Mouse (Mus musculus): Measurements from ENCODE around the gene Surf1.

Gene Surf1

DNA sequence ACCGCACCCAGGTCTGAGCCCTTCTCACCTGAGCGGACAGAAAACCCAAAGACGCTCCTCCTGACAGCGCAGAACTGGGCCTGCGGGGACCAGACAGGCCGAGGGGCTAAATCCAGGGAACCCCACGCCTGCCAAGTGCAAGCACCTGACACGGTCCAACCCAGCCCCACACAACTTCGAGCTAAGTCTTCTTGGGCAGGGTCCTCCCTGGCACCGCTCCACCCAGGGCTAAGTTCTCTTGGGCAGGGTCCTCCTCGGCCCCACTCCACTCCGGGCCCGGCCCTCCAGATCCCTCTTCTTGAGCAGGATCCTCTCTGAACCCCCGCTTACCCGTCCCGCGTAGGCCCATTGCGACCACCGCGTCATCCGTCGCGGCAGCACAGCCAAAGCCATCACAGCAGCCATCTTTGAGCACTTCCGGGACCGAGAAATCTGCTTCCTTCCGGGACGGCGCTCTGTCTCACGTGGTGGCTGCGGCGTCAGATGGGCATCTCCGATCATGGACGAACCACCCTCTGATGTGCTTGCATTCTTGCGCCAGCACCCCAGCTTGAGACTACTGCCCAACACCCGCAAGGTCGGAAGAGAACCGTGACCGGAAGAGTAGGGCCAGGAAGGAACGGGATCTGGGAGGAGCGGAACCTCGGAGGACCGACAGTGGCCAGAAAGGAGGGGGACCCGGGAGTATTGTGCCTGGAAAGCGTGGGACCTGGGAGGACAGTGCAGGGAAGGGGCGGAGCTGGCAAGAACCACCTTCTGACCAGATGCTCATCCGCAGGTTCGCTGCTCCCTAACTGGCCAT lies at the start of gene Surf1, which contains the start of gene Surf2:
TSS of gene Surf1 (minus strand) at position 604 of the 802 bp plus-strand sequence.
TSS of gene Surf2 (plus strand) at position 441 of the 802 bp plus-strand sequence.
- ChIA-PET POLR2A (interaction anchor here (0.5 to 13.6 kb wide), 33 partner anchors 9 to 1688 kb away, joined by 3 to 251 read pairs (median 5); partner anchors contain the start of genes Surf6 (in 3 of the 4), Med22 (in 1 of the 4), Rpl7a (in 1 of the 4) and Sec16a (in 1 of the 4)), CTCF (interaction anchor here in 3 of 4 experiments (0.9 to 3.5 kb wide), 7 partner anchors 8 to 14 kb away, joined by 3 to 11 read pairs (median 5); partner anchors contain the start of gene Surf6 (in 2 of the 3))

DNA sequence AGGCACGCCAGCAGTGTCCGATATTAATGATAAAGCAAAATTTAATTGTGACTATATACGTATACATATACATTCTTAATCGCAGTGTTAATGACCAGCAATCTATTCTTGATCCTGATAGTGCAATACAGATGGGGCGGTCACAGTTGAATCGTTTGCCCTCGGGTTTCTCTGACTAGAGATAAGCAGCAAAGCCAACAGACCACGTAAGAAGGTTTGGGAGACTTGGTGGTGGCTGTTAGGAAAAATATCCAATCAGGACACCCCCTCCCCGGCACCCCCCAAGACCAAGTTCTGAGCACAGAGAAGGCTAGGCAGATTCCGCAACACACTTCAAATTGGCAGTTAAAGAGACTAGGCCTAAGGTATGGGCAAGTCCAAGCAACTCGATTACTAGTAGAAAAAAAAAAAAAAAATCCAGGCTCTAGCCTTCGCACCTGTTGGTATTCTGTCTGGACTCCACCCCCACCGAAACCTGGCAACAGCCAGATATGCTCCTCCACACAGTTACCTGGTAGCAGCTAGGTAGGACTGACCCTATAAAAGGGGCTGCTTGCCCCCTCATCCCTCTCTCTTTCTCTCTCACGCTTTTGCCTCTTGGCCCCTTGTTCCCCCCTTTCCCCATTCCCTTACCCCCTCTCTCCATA lies 48.5 kb upstream of the Surf1 start:
- POLR2A ChIA-PET = interaction anchor here in 2 of 4 experiments (0.7 kb wide), 3 partner anchors 49 to 103 kb away, joined by 3 to 6 read pairs (median 5); no protein-coding TSS in a partner anchor
- CTCF ChIA-PET = interaction anchor here in 3 of 4 experiments (0.6 to 1.3 kb wide), 3 partner anchors 74 to 782 kb away, joined by 3 to 5 read pairs (median 5); no protein-coding TSS in a partner anchor

DNA sequence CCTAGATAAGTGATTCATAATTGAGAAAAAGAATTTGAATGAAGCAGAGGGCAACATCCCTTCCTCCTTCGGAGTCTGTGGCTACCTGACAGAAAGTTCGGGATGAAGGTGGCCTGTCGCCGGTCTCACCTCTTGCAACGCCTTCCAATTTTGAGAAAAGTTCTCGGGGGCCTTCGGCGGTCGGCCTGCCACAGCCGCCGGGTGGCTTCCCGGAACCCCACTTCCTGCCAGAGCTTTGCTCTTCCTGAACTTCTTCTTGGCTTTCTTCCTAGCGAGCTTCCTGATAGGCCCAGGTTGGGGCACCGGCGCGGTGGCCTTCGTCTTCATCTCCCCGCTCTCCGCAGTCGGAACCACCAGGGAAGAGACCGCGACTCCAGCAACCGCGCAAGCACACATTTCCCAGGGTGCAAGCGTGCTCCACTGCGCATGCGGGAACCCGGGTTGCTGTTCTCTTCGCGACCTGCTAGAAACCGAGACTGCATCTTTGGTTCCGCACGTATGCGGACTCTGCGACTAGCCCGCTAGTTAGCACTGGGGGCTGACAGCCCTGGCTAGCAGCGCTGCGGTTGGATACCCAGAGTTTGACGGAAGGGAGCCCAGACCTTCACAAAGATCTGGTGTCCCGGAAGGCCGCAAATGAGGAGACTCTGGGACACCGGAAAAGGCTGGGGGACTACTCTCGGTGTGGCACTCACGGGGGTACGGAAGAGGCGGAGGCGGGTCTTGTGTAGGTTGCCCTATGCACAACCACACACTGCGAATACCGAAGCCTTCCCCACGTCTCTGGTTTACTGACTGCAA lies 47.8 kb upstream of the Surf1 start, which contains the start of gene Rexo4:
TSS of gene Rexo4 (minus strand) at position 464 of the 801 bp plus-strand sequence.
- ChIA-PET CTCF (no interaction called here), POLR2A (interaction anchor here in 3 of 4 experiments (0.6 to 1.7 kb wide), 8 partner anchors 9 to 61 kb away, joined by 3 to 12 read pairs (median 4); partner anchors contain the start of gene Surf6 (in 2 of the 3))

DNA sequence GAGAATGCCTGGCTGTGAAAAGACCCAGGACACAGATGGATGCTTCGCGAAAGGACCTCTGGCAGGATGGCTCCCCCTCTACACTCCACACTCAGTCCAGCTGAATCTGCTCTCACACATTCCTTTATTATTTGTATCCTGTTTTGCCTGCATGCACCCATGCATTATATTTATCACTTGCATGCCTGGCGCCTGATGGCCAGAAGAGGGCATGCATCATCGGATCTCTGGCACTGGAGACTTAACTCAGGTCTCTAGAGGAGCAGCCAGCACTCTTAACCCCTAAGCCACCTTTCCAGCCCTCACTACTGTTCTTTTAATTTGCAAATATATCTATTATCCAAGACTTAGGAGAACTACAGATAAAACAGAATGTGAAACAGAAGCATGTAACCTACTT lies 44.4 kb upstream of the Surf1 start:
- CTCF ChIA-PET = no interaction called here
- POLR2A ChIA-PET = interaction anchor here in 1 of 4 experiments (2.0 kb wide), 1 partner anchor 58 kb away, joined by 5 read pairs; the partner anchor contains the start of gene Surf6

DNA sequence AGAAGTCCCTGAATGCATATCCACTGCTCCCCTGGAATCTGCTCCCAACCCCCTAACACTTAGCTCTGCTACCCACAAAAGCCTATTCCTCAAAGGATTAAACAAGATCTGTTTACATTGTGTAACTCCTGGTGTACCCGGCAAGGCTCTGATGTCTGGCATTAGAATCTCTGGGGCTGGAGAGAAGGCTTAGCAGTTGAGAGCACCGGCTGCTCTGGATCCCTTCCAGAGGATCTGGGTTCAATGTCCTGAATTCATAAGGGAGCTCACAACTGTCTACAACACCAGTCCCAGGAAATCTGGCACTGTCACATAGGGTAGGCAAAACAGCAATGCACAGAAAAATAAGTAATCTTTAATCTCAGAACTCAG lies 41.1 kb upstream of the Surf1 start:
- CTCF ChIA-PET = interaction anchor here in 1 of 4 experiments (0.6 to 1.2 kb wide), 2 partner anchors 21 to 82 kb away, joined by 3 read pairs; no protein-coding TSS in a partner anchor
- POLR2A ChIA-PET = interaction anchor here in 3 of 4 experiments (0.9 to 1.4 kb wide), 5 partner anchors 8 to 55 kb away, joined by 3 to 6 read pairs (median 3); partner anchors contain the start of gene Surf6 (in 1 of the 3)

DNA sequence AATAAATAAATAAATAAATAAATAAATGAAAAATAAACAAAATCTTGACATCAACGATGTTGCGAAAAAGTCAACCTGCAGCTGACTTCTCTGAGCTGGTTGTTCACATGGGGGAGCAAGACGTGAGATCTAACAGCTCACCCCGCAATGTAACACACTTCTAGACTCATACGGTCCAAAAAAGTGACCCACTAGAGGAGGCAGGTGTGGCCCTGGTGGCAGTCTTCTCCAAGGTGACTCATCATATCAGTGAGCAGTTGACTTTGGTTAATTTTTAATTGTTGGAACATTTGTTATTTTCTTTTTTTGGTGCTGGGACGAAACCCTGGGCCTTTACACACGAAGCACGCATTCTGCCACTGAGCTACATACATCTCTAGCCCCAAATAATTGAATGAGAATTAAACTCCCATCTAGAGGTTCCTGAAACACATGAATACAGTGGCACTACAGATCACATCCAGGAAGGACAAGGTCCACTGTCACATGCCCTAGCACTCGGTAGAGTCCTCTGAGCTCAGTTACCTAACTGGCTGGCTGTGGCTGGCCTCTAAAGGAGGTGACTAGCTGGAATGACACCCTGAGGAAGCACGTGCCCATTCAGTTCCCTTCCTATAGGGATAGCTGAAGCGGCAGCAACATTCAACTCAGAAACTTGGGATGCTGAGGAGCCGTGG lies 40.6 kb upstream of the Surf1 start:
- CTCF ChIA-PET = interaction anchor here in 1 of 4 experiments (0.6 to 1.2 kb wide), 2 partner anchors 21 to 83 kb away, joined by 3 read pairs; no protein-coding TSS in a partner anchor
- POLR2A ChIA-PET = interaction anchor here in 3 of 4 experiments (0.9 to 1.4 kb wide), 5 partner anchors 8 to 54 kb away, joined by 3 to 6 read pairs (median 3); partner anchors contain the start of gene Surf6 (in 1 of the 3)

DNA sequence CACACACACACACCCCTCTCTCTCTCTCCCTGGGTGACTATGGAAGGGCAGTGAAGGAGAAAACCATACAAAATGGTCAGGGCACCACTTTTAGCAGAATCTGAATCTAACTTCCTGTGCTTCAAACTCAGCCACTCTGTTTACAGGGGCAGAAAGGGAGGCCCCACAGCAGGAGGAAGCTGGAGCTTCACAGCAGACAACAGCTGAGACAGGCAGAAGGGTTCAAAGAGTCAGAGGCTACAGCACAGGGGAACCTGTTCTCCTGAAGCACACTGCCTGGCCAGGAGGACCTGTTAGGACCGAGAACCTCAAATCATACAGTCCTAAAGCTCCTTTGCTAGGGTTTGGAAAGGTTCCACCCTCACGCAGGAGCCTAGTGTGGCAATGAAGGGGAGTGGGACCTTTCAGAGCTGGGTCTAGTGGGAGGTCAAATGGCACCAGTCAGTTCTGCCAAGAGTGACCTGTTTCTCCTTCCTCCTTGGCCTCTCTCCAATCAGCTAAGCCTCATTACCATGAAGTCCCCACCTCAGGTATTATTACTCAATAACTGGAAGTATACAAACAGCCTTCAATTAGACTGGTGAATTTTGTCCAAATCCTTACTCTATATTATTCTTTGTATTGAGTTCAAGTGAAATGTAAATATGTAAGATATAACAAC lies 38.5 kb upstream of the Surf1 start:
- POLR2A ChIA-PET = interaction anchor here in 1 of 4 experiments (0.8 to 1.3 kb wide), 4 partner anchors 9 to 319 kb away, joined by 3 to 4 read pairs (median 4); no protein-coding TSS in a partner anchor
- CTCF ChIA-PET = no interaction called here

DNA sequence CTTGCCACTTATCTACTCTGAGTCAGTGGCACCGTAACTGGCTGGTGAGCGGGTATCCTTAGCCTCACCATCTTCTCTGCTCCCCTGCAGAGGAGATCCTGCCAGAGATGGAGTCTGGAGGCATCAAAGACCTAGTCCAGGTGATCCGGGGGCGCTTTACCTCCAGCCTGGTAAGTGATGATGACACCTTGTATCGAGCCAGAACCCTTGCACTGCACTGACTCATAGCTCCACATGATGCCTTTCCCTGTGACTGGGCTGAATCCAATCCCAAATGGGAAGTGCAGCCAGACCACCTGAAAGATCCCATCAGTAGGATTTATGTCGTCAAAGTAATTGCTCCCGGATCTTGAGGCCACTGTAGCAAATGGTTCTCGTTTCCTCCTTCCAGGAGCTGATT lies 36.5 kb upstream of the Surf1 start:
- POLR2A ChIA-PET = interaction anchor here in 3 of 4 experiments (0.7 to 1.8 kb wide), 6 partner anchors 11 to 50 kb away, joined by 3 to 6 read pairs (median 4); partner anchors contain the start of gene Surf6 (in 1 of the 3)
- CTCF ChIA-PET = no interaction called here

DNA sequence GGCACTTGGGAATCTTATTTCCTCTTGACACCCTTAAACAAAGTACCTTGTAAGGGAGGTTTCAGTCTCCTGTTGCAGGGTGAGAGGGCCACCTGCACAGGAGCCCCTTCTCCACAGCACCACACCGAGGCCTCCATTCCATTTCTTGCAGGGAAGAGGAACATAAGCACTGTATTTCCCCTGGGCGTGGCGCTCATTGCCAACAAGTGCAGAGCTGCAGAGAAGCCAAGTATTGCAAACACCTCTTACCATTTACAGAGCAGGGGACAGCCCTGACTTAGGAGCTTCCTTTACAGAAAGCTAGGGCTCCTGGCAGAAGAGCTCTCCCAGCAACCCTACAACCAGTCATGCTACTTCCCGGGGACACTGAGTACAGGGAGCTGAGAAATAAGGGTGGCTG lies 35.9 kb upstream of the Surf1 start:
- POLR2A ChIA-PET = interaction anchor here (0.5 to 1.8 kb wide), 10 partner anchors 10 to 348 kb away, joined by 3 to 6 read pairs (median 3); partner anchors contain the start of genes Agpat2 (in 1 of the 4) and Surf6 (in 1 of the 4)
- CTCF ChIA-PET = interaction anchor here in 1 of 4 experiments (0.7 kb wide), 1 partner anchor 1313 kb away, joined by 6 read pairs; no protein-coding TSS in a partner anchor

DNA sequence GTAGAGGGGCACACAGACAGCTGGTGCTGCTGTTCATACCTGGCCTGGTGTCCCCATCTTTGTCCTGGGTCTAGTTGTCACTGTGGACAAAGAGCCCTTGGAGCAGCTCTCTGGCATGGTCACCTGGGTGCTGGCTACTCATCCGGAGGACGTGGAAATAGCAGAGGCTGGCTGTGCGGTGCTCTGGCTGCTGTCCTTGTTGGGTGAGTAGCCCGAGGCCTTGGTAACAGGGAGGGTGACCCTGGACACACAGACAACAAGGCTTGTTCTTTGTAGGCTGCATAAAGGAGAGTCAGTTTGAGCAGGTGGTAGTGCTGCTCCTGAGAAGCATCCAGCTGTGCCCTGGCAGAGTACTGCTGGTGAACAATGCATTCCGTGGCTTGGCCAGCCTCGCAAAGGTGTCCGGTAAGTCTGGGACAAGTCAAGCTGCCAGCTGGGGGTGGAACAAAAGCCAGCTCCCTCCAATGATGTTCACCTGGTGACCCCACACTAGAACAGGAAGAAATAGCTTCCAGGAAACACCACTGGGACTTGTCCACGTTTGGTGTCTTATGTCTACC lies 35.1 kb upstream of the Surf1 start:
- ChIA-PET POLR2A (interaction anchor here in 2 of 4 experiments (0.6 to 2.5 kb wide), 7 partner anchors 10 to 347 kb away, joined by 3 to 8 read pairs (median 3); partner anchors contain the start of genes Agpat2 (in 1 of the 2) and Surf6 (in 1 of the 2)), CTCF (interaction anchor here in 1 of 4 experiments (0.7 kb wide), 1 partner anchor 1312 kb away, joined by 6 read pairs; no protein-coding TSS in a partner anchor)

DNA sequence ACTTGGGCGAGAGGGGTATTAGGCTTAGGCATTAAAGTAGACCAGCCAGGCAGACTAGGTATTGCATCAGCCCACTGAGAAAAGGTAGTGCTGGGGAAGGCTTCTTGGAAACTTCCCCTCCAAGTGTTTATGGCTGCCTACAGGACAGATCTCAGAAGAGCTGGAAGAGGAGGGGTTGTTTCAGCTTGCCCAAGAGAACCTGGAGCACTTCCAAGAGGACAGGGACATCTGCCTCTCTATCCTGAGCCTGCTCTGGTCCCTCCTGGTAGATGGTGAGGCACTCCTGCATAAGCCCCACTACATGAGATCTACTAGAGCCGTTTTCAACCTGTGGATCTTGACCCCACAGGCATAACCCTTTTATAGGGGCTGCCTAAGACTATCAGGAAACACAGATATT lies 34.1 kb upstream of the Surf1 start:
- ChIA-PET POLR2A (interaction anchor here in 1 of 4 experiments (1.3 to 2.5 kb wide), 2 partner anchors 14 to 18 kb away, joined by 3 to 8 read pairs; no protein-coding TSS in a partner anchor), CTCF (no interaction called here)

DNA sequence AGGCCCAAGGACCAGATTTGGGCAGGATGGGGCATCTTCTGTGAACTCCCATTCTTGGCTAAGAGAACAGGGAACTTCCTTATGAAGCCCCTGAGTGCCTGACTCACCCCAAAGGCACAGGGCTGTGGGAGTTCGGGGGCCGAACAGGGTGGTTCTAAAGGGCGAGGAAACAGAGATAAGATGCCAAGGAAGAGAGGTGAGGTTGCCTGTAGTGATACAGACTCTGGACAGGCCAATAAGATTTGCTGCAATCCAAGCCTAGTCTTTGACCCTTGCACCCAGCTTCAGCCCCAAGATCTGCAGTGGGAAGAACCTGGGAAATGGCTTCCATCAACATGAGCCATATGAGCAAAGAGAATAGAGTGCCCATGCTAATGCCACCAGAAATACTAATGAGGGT lies 26.9 kb upstream of the Surf1 start:
- CTCF ChIA-PET = no interaction called here

DNA sequence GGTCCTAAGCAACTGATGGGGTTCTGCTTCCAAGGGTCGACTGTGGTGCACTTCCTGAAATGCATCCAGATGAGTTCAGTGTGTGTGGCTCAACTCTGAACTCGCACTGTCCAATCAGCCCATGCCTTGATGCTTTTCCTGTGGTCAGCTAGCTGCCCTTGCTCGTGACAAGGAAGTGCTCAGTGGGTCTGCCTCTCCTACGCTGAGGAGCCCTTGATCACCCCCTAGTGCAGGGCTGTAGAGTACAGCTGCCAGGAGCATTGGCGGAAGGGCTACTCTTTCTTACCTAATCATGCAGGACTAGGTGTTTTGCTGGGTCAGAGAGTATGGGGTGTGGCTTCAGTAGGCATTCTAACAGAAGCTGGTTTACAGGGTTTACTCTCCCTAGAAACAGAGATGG lies 25.2 kb upstream of the Surf1 start:
- ChIA-PET CTCF (interaction anchor here in 1 of 4 experiments (1.5 to 1.9 kb wide), 2 partner anchors 12 to 86 kb away, joined by 4 to 6 read pairs; partner anchors contain the start of gene Slc2a6), POLR2A (interaction anchor here in 3 of 4 experiments (0.9 to 2.6 kb wide), 7 partner anchors 9 to 49 kb away, joined by 3 to 9 read pairs (median 4); no protein-coding TSS in a partner anchor)

More for the DNA sequence above, 26.9 kb upstream of the Surf1 start:
- POLR2A ChIA-PET = no interaction called here

DNA sequence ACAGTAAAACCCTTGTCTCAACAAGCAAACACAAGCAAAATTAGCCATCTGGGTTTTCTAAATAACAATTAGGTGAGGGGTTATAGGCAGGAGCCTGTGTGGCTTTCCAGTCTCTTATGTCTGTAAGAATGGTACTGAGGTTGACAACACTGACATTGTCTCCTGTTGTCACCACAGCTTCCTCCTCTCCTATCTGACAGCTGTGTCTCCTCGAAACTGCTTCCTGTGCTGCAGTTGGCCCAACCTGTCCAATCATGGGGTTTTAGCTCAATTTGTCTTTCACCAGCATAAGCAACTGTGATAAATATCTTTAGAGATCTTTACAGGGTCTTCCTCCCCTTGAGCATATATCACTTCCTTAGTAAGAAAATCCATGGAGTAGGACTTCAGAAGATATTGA lies 20.1 kb upstream of the Surf1 start:
- ChIA-PET POLR2A (interaction anchor here in 1 of 4 experiments (0.9 to 1.0 kb wide), 3 partner anchors 13 to 300 kb away, joined by 3 to 4 read pairs (median 3); partner anchors contain the start of gene Surf6), CTCF (interaction anchor here in 1 of 4 experiments (0.9 kb wide), 1 partner anchor 21 kb away, joined by 3 read pairs; no protein-coding TSS in a partner anchor)

DNA sequence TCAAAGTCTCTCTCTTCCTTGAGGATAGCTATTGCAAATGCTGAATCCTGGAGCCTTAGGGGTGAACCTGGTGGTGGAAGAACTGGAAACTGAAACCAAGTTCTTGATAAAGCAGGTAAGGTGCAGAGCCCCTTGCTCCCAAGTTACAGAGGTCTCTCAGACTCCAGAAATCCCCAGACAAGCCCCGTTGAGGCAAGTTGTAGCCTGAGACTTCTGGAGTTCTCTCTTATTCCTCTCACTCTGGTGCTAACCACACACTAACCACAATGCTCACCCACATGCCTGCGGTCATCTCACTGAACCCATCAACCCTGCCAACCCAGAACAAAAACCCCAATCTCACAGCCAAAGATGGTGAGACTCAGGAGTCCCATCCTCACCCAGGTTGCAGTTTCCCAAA lies 19.0 kb upstream of the Surf1 start:
- POLR2A ChIA-PET = interaction anchor here in 2 of 4 experiments (1.0 to 4.8 kb wide), 16 partner anchors 10 to 490 kb away, joined by 3 to 34 read pairs (median 4); partner anchors contain the start of genes Surf6 (in 2 of the 2), Sec16a (in 1 of the 2), Surf1 (in 1 of the 2) and Surf2 (in 1 of the 2)
- CTCF ChIA-PET = no interaction called here
